Mouse (Mus musculus) lung, postnatal 0 days (tissue): ENCODE results near the gene Ntrk1.

Experiments
- CTCF ChIP-seq: IDR thresholded peaks from 2 replicates; pipeline ENCODE4 v1.5.1; 2016; ENCODE audit warnings: antibody characterized with exemption, mild to moderate bottlenecking
- EP300 ChIP-seq: IDR thresholded peaks from 2 replicates; pipeline ENCODE4 v1.6.1; 2016; ENCODE audit warnings: antibody characterized with exemption, mild to moderate bottlenecking, control low read depth

DNA sequence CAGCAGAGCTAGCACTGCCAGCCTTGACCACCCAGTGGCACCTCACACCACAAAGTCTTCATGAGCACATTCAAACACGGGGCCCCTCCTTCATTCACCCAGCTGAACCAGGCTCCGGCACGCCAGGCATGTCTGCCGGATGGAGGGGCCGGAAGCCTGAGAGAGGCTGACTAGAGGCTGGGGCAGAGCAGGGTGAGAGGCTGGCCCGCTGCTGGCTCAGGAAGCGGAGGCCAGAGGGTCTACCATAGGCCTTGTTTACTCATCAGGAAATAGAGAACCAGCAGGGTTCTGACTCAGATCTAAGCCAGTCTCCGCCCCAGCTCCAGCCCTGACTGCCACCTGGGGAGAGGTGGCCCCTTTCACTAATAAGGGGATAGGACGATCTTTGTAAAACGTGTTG is 29.9 kb downstream of the Ntrk1 start:
- TF ChIP-seq CTCF (peak; percentile 28; the same call in 1 of the 2 replicates), EP300 (peak; percentile 65; the same call in 1 of the 2 replicates)
